Mouse (Mus musculus) CH12.LX (cell line): ENCODE results near the gene Rmi2. TPM values are rescaled to one million over a fixed set of nuclear protein-coding genes. Genes with fewer than 3 reads are reported as not detected.

Source experiments
- DNase-seq: peaks from one replicate; pipeline ENCODE4 v3.0.0-alpha.2; 2013; ENCODE audit errors: extremely low read depth
- H3K27ac ChIP-seq: 2 replicates; pipeline ENCODE4 v1.5.1; 2012; ENCODE audit warnings: low read depth, mild to moderate bottlenecking, control low read depth, moderate library complexity; ENCODE audit not compliant: insufficient read depth
- H3K27me3 ChIP-seq: replicated peaks from 2 replicates; pipeline ENCODE3; 2012; ENCODE audit warnings: inconsistent platforms
- H3K36me3 ChIP-seq, 2 experiments: replicated peaks in 1 of 2; 2 replicates each; pipeline versions ENCODE3 to v1.6.1; 2012; ENCODE audit warnings: inconsistent platforms in 1 of 2, low read length in 1 of 2, mild to moderate bottlenecking in 1 of 2, mixed read lengths in 1 of 2, moderate library complexity in 1 of 2; ENCODE audit not compliant: control insufficient read depth in 1 of 2, insufficient read depth in 1 of 2
- H3K4me1 ChIP-seq, 2 experiments: 2 replicates each; pipeline ENCODE4 v1.6.1; 2012; ENCODE audit warnings: inconsistent platforms in 1 of 2, moderate library complexity in 1 of 2; ENCODE audit not compliant: insufficient read depth in 2 of 2, control insufficient read depth in 1 of 2
- H3K4me2 ChIP-seq: 2 replicates; pipeline ENCODE4 v1.6.1; 2012; ENCODE audit warnings: low read depth, mild to moderate bottlenecking, control low read depth; ENCODE audit not compliant: poor library complexity, insufficient read depth, severe bottlenecking
- H3K4me3 ChIP-seq, 3 experiments: fragments of 150-350 bp in 1 of 3; sonication (generic) in 1 of 3; replicated peaks in 1 of 3; 2 replicates each; pipeline versions ENCODE3 to v1.5.1; 2011 to 2012; ENCODE audit warnings: low read depth in 2 of 3, low read length in 2 of 3, mild to moderate bottlenecking in 2 of 3, moderate library complexity in 2 of 3, control low read depth in 1 of 3, improper control_type of control experiment in 1 of 3, inconsistent platforms in 1 of 3, mixed read lengths in 1 of 3; ENCODE audit not compliant: poor library complexity in 1 of 3
- H3K79me2 ChIP-seq: replicated peaks from 2 replicates; pipeline ENCODE4 v1.6.1; 2012; ENCODE audit warnings: mild to moderate bottlenecking, moderate library complexity; ENCODE audit not compliant: control insufficient read depth, poor library complexity, insufficient read depth, severe bottlenecking; ENCODE audit errors: extremely low read depth
- H3K9ac ChIP-seq: 2 replicates; pipeline ENCODE4 v1.6.1; 2012; ENCODE audit warnings: low read depth, mild to moderate bottlenecking, control low read depth, moderate library complexity; ENCODE audit not compliant: insufficient read depth
- H3K9me3 ChIP-seq: replicated peaks from 2 replicates; pipeline ENCODE3; 2012; ENCODE audit warnings: low read length, inconsistent platforms, mixed read lengths
- E2F4 ChIP-seq: IDR thresholded peaks from 2 replicates; pipeline ENCODE4 v1.6.1; 2011; ENCODE audit warnings: low read depth, low read length, improper control_type of control experiment; ENCODE audit not compliant: insufficient replicate concordance
- ELF1 ChIP-seq: IDR thresholded peaks from 2 replicates; pipeline ENCODE4 v1.6.1; 2014; ENCODE audit warnings: low read depth, mild to moderate bottlenecking, inconsistent platforms, low read length, improper control_type of control experiment
- ETS1 ChIP-seq: conservative IDR thresholded peaks from 2 replicates; pipeline ENCODE4 v1.6.1; 2012; ENCODE audit warnings: low read depth, mild to moderate bottlenecking, inconsistent platforms, low read length, improper control_type of control experiment, moderate library complexity
- GABPA ChIP-seq: IDR thresholded peaks from 2 replicates; pipeline ENCODE4 v1.6.1; 2012; ENCODE audit warnings: low read depth, low read length, improper control_type of control experiment, inconsistent platforms; ENCODE audit not compliant: insufficient replicate concordance
- HCFC1 ChIP-seq: IDR thresholded peaks from 2 replicates; pipeline ENCODE4 v1.6.1; 2012; ENCODE audit warnings: low read depth, mild to moderate bottlenecking, inconsistent platforms, low read length, improper control_type of control experiment
- IRF4 ChIP-seq: IDR thresholded peaks from 2 replicates; pipeline ENCODE4 v1.6.1; 2014; ENCODE audit warnings: low read depth, mild to moderate bottlenecking, inconsistent platforms, low read length, improper control_type of control experiment
- KAT2A ChIP-seq: IDR thresholded peaks from 2 replicates; pipeline ENCODE4 v1.6.1; 2012; ENCODE audit warnings: low read length, improper control_type of control experiment, inconsistent platforms; ENCODE audit not compliant: insufficient replicate concordance
- MXI1 ChIP-seq: IDR thresholded peaks from 2 replicates; pipeline ENCODE4 v1.6.1; 2011; ENCODE audit warnings: mild to moderate bottlenecking, low read depth, low read length, improper control_type of control experiment
- POLR2AphosphoS2 ChIP-seq: IDR thresholded peaks from 2 replicates; pipeline ENCODE4 v1.6.1; 2011; ENCODE audit warnings: low read depth, low read length, improper control_type of control experiment
- RAD21 ChIP-seq: IDR thresholded peaks from 2 replicates; pipeline ENCODE4 v1.6.1; 2011; ENCODE audit warnings: low read depth, mild to moderate bottlenecking, low read length, improper control_type of control experiment, moderate library complexity
- SIN3A ChIP-seq: IDR thresholded peaks from 2 replicates; pipeline ENCODE4 v1.6.1; 2012; ENCODE audit warnings: low read length, improper control_type of control experiment, inconsistent platforms
- SMC3 ChIP-seq: IDR thresholded peaks from 2 replicates; pipeline ENCODE4 v1.6.1; 2011; ENCODE audit warnings: low read depth, low read length, improper control_type of control experiment
- USF1 ChIP-seq: IDR thresholded peaks from 2 replicates; pipeline ENCODE4 v1.6.1; 2014; ENCODE audit warnings: low read depth, mild to moderate bottlenecking, inconsistent platforms, low read length, improper control_type of control experiment
- USF2 ChIP-seq: conservative IDR thresholded peaks from 2 replicates; pipeline ENCODE4 v1.6.1; 2011; ENCODE audit warnings: low read depth, low read length, improper control_type of control experiment
- dilution Hi-C: fragments of 300-500 bp; cut with MboI; formaldehyde crosslinking; loops from 2 replicates; pipeline ENCODE4 v1.14.3; 2020; ENCODE audit warnings: low sequenced_read_pairs; ENCODE audit not compliant: extremely low pct_unique_long_range_greater_than_20kb, extremely low pct_ligation_motif_present
- in situ Hi-C: fragments of 300-500 bp; cut with MboI; formaldehyde crosslinking; loops from 3 replicates; pipeline ENCODE4 v1.14.3; 2019; ENCODE audit warnings: low sequenced_read_pairs, low pct_ligation_motif_present, low pct_unique_long_range_greater_than_20kb, mixed read lengths
- polyA plus RNA-seq: library from polyadenylated mRNA; unstranded; fragments of >175 nt; gene quantifications from 2 replicates; pipeline ENCODE4 v1.2.1, GENCODE M21; 2012; ENCODE audit warnings: low read depth; ENCODE audit not compliant: insufficient read length
- total RNA-seq, 2 experiments: library from RNA; depleted of rRNA; stranded (reverse); fragments of 300-350 nt in 1 of 2; fragments of >200 nt in 1 of 2; gene quantifications; 2 replicates each; pipeline ENCODE4 v1.2.3; 2012 to 2014

Gene Rmi2
- total and polyA plus RNA-seq, 3 experiments: 6.8 to 13.8 (median 9.3) TPM

GRCm38 (mm10) chr16:10859726-10860245, 24.9 kb downstream of the Rmi2 start:
- H3K4me3 ChIP-seq: no peak overlapping the region
- no peaks in the 10 kb centered on the region for H3K79me2 ChIP-seq
- H3K9me3 ChIP-seq: no peaks in the 10 kb centered on the region
- no peak overlapping the region for H3K9ac ChIP-seq
- peaks cover 14 to 37% of the 10 kb centered on the region in 2 experiments for H3K4me1 ChIP-seq
- H3K27ac ChIP-seq: no peak overlapping the region
- peaks cover 0 to 6% of the 10 kb centered on the region in 2 experiments for H3K36me3 ChIP-seq
- no peak for DNase-seq
- no peak for TF ChIP-seq SIN3A
- TF ChIP-seq KAT2A: 0 out of 2 replicates have a peak, but pooled peaks have one; percentile 24
- dilution Hi-C loops (no loop called here), in situ Hi-C loops (no loop called here)
- H3K27me3 ChIP-seq: no peaks in the 10 kb centered on the region
- no peak overlapping the region for H3K4me2 ChIP-seq

DNA sequence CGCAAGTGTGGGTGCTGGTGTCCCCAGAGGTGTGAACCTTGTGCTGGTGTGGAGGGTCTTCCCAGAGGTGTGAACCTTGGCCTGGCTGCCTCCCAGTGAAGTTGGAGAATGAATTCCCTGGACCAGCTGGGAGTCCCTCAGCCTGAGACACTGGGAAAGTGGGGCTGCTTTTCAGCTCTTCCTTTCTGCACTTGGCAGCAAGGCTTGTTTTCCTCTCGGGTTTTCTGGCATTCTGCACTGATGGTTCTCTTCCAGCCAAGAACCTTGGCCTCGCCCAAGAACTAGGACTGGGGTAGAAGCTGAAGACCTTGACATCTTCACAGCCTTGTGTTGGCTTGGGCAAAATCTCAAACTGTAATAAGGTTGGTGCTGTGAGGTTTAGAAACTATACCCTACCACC, 26.5 kb downstream of the Rmi2 start:
- no peak overlapping the region for H3K4me2 ChIP-seq
- H3K27me3 ChIP-seq: no peaks in the 10 kb centered on the region
- H3K4me3 ChIP-seq: no peak overlapping the region
- dilution Hi-C loops (no loop called here), in situ Hi-C loops (no loop called here)
- H3K36me3 ChIP-seq: peaks cover 0 to 10% of the 10 kb centered on the region in 2 experiments
- no peak overlapping the region for H3K9ac ChIP-seq
- DNase-seq: no peak
- no peak for TF ChIP-seq USF2
- TF ChIP-seq RAD21: no peak
- no peak for TF ChIP-seq HCFC1
- TF ChIP-seq USF1: no peak
- H3K4me1 ChIP-seq: peaks cover 14 to 37% of the 10 kb centered on the region in 2 experiments
- no peaks in the 10 kb centered on the region for H3K79me2 ChIP-seq
- no peaks in the 10 kb centered on the region for H3K9me3 ChIP-seq
- H3K27ac ChIP-seq: no peak overlapping the region

DNA sequence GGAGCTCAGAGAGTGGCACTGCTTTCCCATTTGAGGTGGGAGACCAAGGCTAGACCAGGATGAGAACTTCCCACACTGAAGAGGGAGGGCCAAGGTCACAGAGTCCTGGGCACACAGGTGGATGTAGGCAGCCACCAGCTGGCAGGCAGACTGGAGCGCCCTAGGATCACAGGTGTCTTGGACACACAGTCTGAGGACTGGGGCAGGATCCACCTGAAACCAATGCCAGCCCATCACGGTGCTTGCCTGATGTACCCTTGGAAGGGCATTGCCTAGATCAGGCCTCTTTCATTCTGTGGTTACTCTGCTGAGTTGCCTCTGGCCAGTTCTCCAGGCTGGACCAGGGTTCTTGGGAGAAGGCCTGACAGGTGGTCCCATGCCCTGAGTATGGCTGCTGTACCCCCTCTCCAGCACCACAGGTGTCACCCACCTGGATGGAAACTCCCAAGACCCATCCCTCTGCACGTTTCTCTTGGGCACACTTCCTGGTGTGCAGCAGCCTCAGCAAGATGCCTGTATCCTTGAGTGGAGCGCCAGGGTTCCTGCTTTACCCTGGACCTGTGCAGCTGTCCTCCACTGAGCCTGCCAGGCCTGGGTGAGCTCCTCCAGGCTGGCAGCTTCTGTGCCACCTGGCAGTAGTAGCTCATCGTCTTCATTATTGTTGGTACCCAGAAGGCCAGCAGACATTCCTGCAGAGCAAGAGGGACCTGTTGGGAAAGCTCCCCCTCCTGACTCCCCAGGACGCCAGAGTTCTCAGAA, 30.2 kb downstream of the Rmi2 start:
- H3K4me2 ChIP-seq: no peak overlapping the region
- TF ChIP-seq ETS1: no peak
- no peak for TF ChIP-seq E2F4
- no peak for TF ChIP-seq HCFC1
- no peak for TF ChIP-seq ELF1
- no peak for TF ChIP-seq GABPA
- TF ChIP-seq SMC3: no peak
- no peak for TF ChIP-seq USF2
- no peak for TF ChIP-seq KAT2A
- TF ChIP-seq POLR2AphosphoS2: no peak
- no peak for TF ChIP-seq MXI1
- TF ChIP-seq IRF4: no peak
- no peak for TF ChIP-seq RAD21
- peaks cover 0 to 4% of the 10 kb centered on the region in 2 experiments; a peak in 2 of 4 replicates for H3K4me1 ChIP-seq
- H3K27ac ChIP-seq: no peak overlapping the region
- H3K9ac ChIP-seq: no peak overlapping the region
- no peaks in the 10 kb centered on the region for H3K27me3 ChIP-seq
- DNase-seq: no peak
- no peaks in the 10 kb centered on the region for H3K9me3 ChIP-seq
- no peaks in the 10 kb centered on the region for H3K79me2 ChIP-seq
- in situ Hi-C loops (no loop called here), dilution Hi-C loops (no loop called here)
- no peak overlapping the region for H3K4me3 ChIP-seq
- peaks cover 0 to 12% of the 10 kb centered on the region in 2 experiments for H3K36me3 ChIP-seq
